Mouse (Mus musculus): Measurements from ENCODE around the gene Chd3. TPM values are rescaled to one million over a fixed set of nuclear protein-coding genes. Genes with fewer than 3 reads are reported as not detected.
"Not testable (repeated sequence)": the region's sequence is repeated elsewhere in the genome, so short reads cannot be mapped to it uniquely, and the experiment has no call there.

Chd3 gene
- total and polyA plus RNA-seq, 2 experiments from 2014 or later, result 12.4 to 23.6 TPM

DNA sequence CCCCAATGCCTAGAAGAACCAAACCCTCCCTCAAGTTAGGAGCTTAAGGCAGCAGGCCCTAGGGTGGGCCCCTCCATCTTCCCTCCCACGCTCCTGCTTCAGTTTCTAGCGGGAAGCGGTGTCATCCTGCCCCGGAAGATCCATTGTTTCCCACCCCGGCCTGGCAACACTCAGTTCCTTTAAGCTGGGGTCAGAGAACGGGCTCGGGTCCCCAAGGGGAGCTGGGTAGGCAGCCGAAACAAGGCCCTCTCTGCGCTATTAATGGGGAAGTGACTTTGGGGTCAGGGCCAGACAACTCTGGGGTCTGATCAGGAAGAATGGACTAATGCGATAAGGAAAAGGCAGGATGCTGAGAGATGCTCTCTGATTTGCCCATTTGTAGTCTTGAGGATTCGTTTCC is 27.6 kb upstream of the Chd3 start:
- ATAC-seq (ENCODE audit: insufficient read depth, low read depth), result peak; percentile 10
- WGBS, result 37% methylated on average over 11 of the region's 11 CpGs
- TF ChIP-seq CTCF (IDR thresholded peaks at IDR 0.05; ENCODE audit: low read depth) (no peak), EP300 (IDR thresholded peaks at IDR 0.05; ENCODE audit: low read depth) (peak; percentile 93; the same call in 1 of the 2 replicates)

GRCm38 (mm10) chr11:69395634-69396373 is 26.6 kb upstream of the Chd3 start:
- peaks cover 18% of the 10 kb centered on the region for H3K36me3 ChIP-seq (replicated peaks; ENCODE audit: control insufficient read depth, insufficient read depth, low read length)
- TF ChIP-seq CTCF (IDR thresholded peaks at IDR 0.05; ENCODE audit: low read depth) (no peak), EP300 (IDR thresholded peaks at IDR 0.05; ENCODE audit: low read depth) (peak; percentile 99)
- no peaks in the 10 kb centered on the region for H3K9me3 ChIP-seq (replicated peaks; ENCODE audit: control insufficient read depth, low read length)
- H3K4me3 ChIP-seq (ENCODE audit: low read depth, low read length), result peak overlapping the region; percentile 61
- no peaks in the 10 kb centered on the region for H3K4me1 ChIP-seq (ENCODE audit: control insufficient read depth, insufficient read depth)
- peak overlapping the region; percentile 95 for H3K27ac ChIP-seq (ENCODE audit: low read depth)
- DNase-seq (ENCODE audit: low spot score), result peak; percentile 100
- H3K4me2 ChIP-seq (ENCODE audit: low read depth, low read length), result peak overlapping the region; percentile 72
- under 1% methylated on average over 48 of the region's 48 CpGs for WGBS
- peak; percentile 85 for ATAC-seq (ENCODE audit: insufficient read depth, low read depth)
- H3K9ac ChIP-seq (replicated peaks; ENCODE audit: low read depth, low read length), result peak overlapping the region; percentile 78
- H3K27me3 ChIP-seq (ENCODE audit: control insufficient read depth, insufficient read depth, low read length), result no peaks in the 10 kb centered on the region

More for the DNA sequence above, 27.6 kb upstream of the Chd3 start:
- peak; percentile 62 for DNase-seq (ENCODE audit: low spot score)
- peaks cover 24% of the 10 kb centered on the region for H3K36me3 ChIP-seq (replicated peaks; ENCODE audit: control insufficient read depth, insufficient read depth, low read length)
- H3K4me1 ChIP-seq (ENCODE audit: control insufficient read depth, insufficient read depth), result no peaks in the 10 kb centered on the region
- no peaks in the 10 kb centered on the region for H3K9me3 ChIP-seq (replicated peaks; ENCODE audit: control insufficient read depth, low read length)
- peak overlapping the region; percentile 72 for H3K4me2 ChIP-seq (ENCODE audit: low read depth, low read length)
- H3K9ac ChIP-seq (replicated peaks; ENCODE audit: low read depth, low read length), result 0 out of 2 replicates have a peak overlapping the region, but pooled peaks have one; percentile 81
- no peaks in the 10 kb centered on the region for H3K27me3 ChIP-seq (ENCODE audit: control insufficient read depth, insufficient read depth, low read length)
- H3K4me3 ChIP-seq (ENCODE audit: low read depth, low read length), result peak overlapping the region; percentile 61
- peak overlapping the region; percentile 95 for H3K27ac ChIP-seq (ENCODE audit: low read depth)

- not testable (repeated sequence) for DNase-seq (ENCODE audit: low spot score)
- peaks cover 13% of the 10 kb centered on the region for H3K36me3 ChIP-seq (replicated peaks; ENCODE audit: control insufficient read depth, insufficient read depth, low read length)
Measured at GRCm38 (mm10) chr11:69395235-69395633, 26.0 kb upstream of the Chd3 start, which contains the start of the genes Naa38 and Cyb5d1. Gene Naa38 (plus strand): TSS chr11:69395487. Gene Cyb5d1 (minus strand): TSS chr11:69395631.

DNA sequence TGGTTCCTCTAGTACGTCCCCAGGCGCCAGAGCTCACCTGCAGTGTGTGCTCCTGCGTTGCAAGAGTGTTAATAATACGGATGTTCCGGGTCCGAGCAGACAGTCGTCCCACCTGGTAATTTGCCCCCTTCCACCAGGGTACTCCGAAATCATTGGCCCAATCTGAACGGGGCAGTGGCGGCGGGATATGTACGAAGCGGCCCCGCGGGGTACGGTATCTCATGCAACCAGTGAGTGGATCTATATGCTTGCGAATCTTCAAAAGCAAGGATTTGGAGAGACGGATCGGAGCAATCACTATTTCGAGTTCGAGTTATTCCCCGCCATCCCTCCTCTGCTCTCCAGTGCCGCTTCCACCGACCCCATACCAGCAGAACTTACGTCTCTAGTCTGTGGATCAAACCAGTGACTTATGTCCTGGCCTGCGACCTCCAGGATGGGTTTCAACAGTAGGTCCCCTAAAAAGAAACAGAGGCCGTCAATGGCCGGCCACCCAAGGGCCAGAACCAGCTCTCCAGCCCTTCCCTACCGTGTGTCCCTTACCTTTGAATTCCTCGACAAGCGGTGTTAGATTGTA is 25.5 kb upstream of the Chd3 start:
- Histone ChIP-seq H3K4me3 (ENCODE audit: low read depth, low read length) (peak overlapping the region; percentile 61), H3K9ac (replicated peaks; ENCODE audit: low read depth, low read length) (peak overlapping the region; percentile 78), H3K4me2 (ENCODE audit: low read depth, low read length) (peak overlapping the region; percentile 72), H3K27ac (ENCODE audit: low read depth) (peak overlapping the region; percentile 95)
- H3K36me3 ChIP-seq (replicated peaks; ENCODE audit: control insufficient read depth, insufficient read depth, low read length); H3K4me1 ChIP-seq (ENCODE audit: control insufficient read depth, insufficient read depth); ATAC-seq (ENCODE audit: insufficient read depth, low read depth); H3K9me3 ChIP-seq (replicated peaks; ENCODE audit: control insufficient read depth, low read length); DNase-seq (ENCODE audit: low spot score); H3K27me3 ChIP-seq (ENCODE audit: control insufficient read depth, insufficient read depth, low read length): not testable (repeated sequence)
- WGBS, result 1% methylated on average over 31 of the region's 31 CpGs

More at GRCm38 (mm10) chr11:69395235-69395633, 26.0 kb upstream of the Chd3 start, which contains the start of the genes Naa38 and Cyb5d1:
- under 1% methylated on average over 20 of the region's 24 CpGs for WGBS
- Histone ChIP-seq H3K4me2 (ENCODE audit: low read depth, low read length) (peak within 1 kb of the TSS; percentile 72), H3K27ac (ENCODE audit: low read depth) (peak within 1 kb of the TSS; percentile 95), H3K9ac (replicated peaks; ENCODE audit: low read depth, low read length) (peak within 1 kb of the TSS; percentile 78), H3K4me3 (ENCODE audit: low read depth, low read length) (peak within 1 kb of the TSS; percentile 61)
- not testable (repeated sequence) for H3K9me3 ChIP-seq (replicated peaks; ENCODE audit: control insufficient read depth, low read length); H3K4me1 ChIP-seq (ENCODE audit: control insufficient read depth, insufficient read depth); H3K27me3 ChIP-seq (ENCODE audit: control insufficient read depth, insufficient read depth, low read length)
- peak; percentile 71 for ATAC-seq (ENCODE audit: insufficient read depth, low read depth)

GRCm38 (mm10) chr11:69390400-69391034 is 21.3 kb upstream of the Chd3 start:
- no peak overlapping the region for H3K27ac ChIP-seq (ENCODE audit: low read depth)
- no peak for DNase-seq (ENCODE audit: low spot score)
- 48% methylated on average over 10 of the region's 10 CpGs for WGBS

More at GRCm38 (mm10) chr11:69390400-69391034, 21.3 kb upstream of the Chd3 start:
- no peaks in the 10 kb centered on the region for H3K36me3 ChIP-seq (replicated peaks; ENCODE audit: control insufficient read depth, insufficient read depth, low read length)
- ATAC-seq (ENCODE audit: insufficient read depth, low read depth), result peak; percentile 28; the same call in 1 of the 2 replicates
- no peak overlapping the region for H3K4me3 ChIP-seq (ENCODE audit: low read depth, low read length)
- no peaks in the 10 kb centered on the region for H3K4me1 ChIP-seq (ENCODE audit: control insufficient read depth, insufficient read depth)
- H3K4me2 ChIP-seq (ENCODE audit: low read depth, low read length), result no peak overlapping the region
- no peak overlapping the region for H3K9ac ChIP-seq (replicated peaks; ENCODE audit: low read depth, low read length)
- no peaks in the 10 kb centered on the region for H3K9me3 ChIP-seq (replicated peaks; ENCODE audit: control insufficient read depth, low read length)
- H3K27me3 ChIP-seq (ENCODE audit: control insufficient read depth, insufficient read depth, low read length), result no peaks in the 10 kb centered on the region
- TF ChIP-seq CTCF (IDR thresholded peaks at IDR 0.05; ENCODE audit: low read depth), result peak; percentile 70
- no peak for TF ChIP-seq EP300 (IDR thresholded peaks at IDR 0.05; ENCODE audit: low read depth)

Data from heart, postnatal 0 days (tissue).